Mouse (Mus musculus) embryonic facial prominence, embryonic 15.5 days (tissue): ENCODE measurements around the gene Wdr34. TPM values are rescaled to one million over a fixed set of nuclear protein-coding genes. Genes with fewer than 3 reads are reported as not detected.

Experiments
- ATAC-seq: fragments of 200-750 bp; cut with Nextera tagmentation; 2 replicates; pipeline ENCODE4 v1.8.0; 2017; ENCODE audit warnings: low read depth, moderate TSS enrichment; ENCODE audit not compliant: insufficient number of reproducible peaks, low FRiP score, low TSS enrichment
- H3K27ac ChIP-seq: fragments of 300-500 bp; sonication (generic); replicated peaks from 2 replicates; pipeline ENCODE4 v1.5.1; 2015; ENCODE audit warnings: mild to moderate bottlenecking, inconsistent platforms
- H3K27me3 ChIP-seq: fragments of 300-500 bp; sonication (generic); 2 replicates; pipeline ENCODE4 v1.6.1; 2015; ENCODE audit warnings: inconsistent platforms
- H3K36me3 ChIP-seq: fragments of 300-500 bp; sonication (generic); 2 replicates; pipeline ENCODE4 v1.6.1; 2015; ENCODE audit warnings: mild to moderate bottlenecking, inconsistent platforms
- H3K4me1 ChIP-seq: fragments of 300-500 bp; sonication (generic); 2 replicates; pipeline ENCODE4 v1.6.1; 2015; ENCODE audit warnings: inconsistent platforms
- H3K4me2 ChIP-seq: fragments of 300-500 bp; sonication (generic); replicated peaks from 2 replicates; pipeline ENCODE4 v1.6.1; 2015; ENCODE audit warnings: mild to moderate bottlenecking, inconsistent platforms
- H3K4me3 ChIP-seq: fragments of 300-500 bp; sonication (generic); replicated peaks from 2 replicates; pipeline ENCODE4 v1.5.1; 2015; ENCODE audit warnings: mild to moderate bottlenecking, inconsistent platforms
- H3K9ac ChIP-seq: fragments of 300-500 bp; sonication (generic); 2 replicates; pipeline ENCODE4 v1.6.1; 2015; ENCODE audit warnings: inconsistent platforms
- H3K9me3 ChIP-seq: fragments of 300-500 bp; sonication (generic); replicated peaks from 2 replicates; pipeline ENCODE4 v1.6.1; 2016; ENCODE audit warnings: inconsistent platforms
- WGBS: fragments of 180-500 bp; shearing (Covaris S2); methylation state at CpG from one replicate; pipeline ENCODE4 v1.1.7; 2015; 5-methylcytosine and 5-hydroxymethylcytosine counted together
- polyA plus RNA-seq: library from polyadenylated mRNA; unstranded; fragments of >200 nt; fragmentation: Nextera tagmentation; extraction: Ambion mirVana; gene quantifications from 2 replicates; pipeline ENCODE4 v1.2.1, GENCODE M21; 2015

The Wdr34 gene
- polyA plus RNA-seq, 1 experiment from 2014 or later = 46.9 TPM

GRCm38 (mm10) chr2:30078760-30079159, 30.1 kb upstream of the Wdr34 start:
- peak overlapping the region; percentile 96 for H3K4me2 ChIP-seq
- no peaks in the 10 kb centered on the region for H3K27me3 ChIP-seq
- 0 out of 2 replicates have a peak overlapping the region, but pooled peaks have one; percentile 12 for H3K9ac ChIP-seq
- ATAC-seq = no peak
- 0 out of 2 replicates have a peak overlapping the region, but pooled peaks have one; percentile 67 for H3K4me3 ChIP-seq
- 63% methylated on average over 4 of the region's 4 CpGs for WGBS
- peaks cover 15% of the 10 kb centered on the region for H3K4me1 ChIP-seq
- no peaks in the 10 kb centered on the region for H3K9me3 ChIP-seq
- peak overlapping the region; percentile 91 for H3K27ac ChIP-seq
- 0 out of 2 replicates have a peak, but pooled peaks cover under 1% of the 10 kb centered on the region for H3K36me3 ChIP-seq

GRCm38 (mm10) chr2:30078349-30078712, 29.6 kb upstream of the Wdr34 start:
- H3K36me3 ChIP-seq = 0 out of 2 replicates have a peak, but pooled peaks cover 5% of the 10 kb centered on the region
- WGBS = 11% methylated on average over 10 of the region's 10 CpGs
- H3K4me2 ChIP-seq = peak overlapping the region; percentile 96
- peak overlapping the region; percentile 67 for H3K4me3 ChIP-seq
- peak; percentile 44; the same call in 1 of the 2 replicates for ATAC-seq
- 0 out of 2 replicates have a peak overlapping the region, but pooled peaks have one; percentile 12 for H3K9ac ChIP-seq
- peak overlapping the region; percentile 91 for H3K27ac ChIP-seq
- peaks cover 15% of the 10 kb centered on the region for H3K4me1 ChIP-seq
- no peaks in the 10 kb centered on the region for H3K27me3 ChIP-seq
- no peaks in the 10 kb centered on the region for H3K9me3 ChIP-seq

- Histone ChIP-seq H3K4me2 (peak within 1 kb of the TSS; percentile 96), H3K9ac (peak within 1 kb of the TSS; percentile 40; the same call in 1 of the 2 replicates), H3K36me3 (peaks cover 8% of the 10 kb centered on the region; the same call in 1 of the 2 replicates), H3K4me1 (peaks cover 15% of the 10 kb centered on the region), H3K9me3 (no peaks in the 10 kb centered on the region), H3K27ac (peak within 1 kb of the TSS; percentile 91), H3K4me3 (peak within 1 kb of the TSS; percentile 67), H3K27me3 (no peaks in the 10 kb centered on the region)
- under 1% methylated on average over 53 of the region's 53 CpGs for WGBS
- peak; percentile 81 for ATAC-seq
Measured at GRCm38 (mm10) chr2:30077502-30078348, 29.0 kb upstream of the Wdr34 start, which contains the start of gene Pkn3. Gene Pkn3, plus strand, starts transcription at chr2:30077684.

GRCm38 (mm10) chr2:30076959-30077358, 28.3 kb upstream of the Wdr34 start:
- WGBS = 62% methylated on average over 6 of the region's 6 CpGs
- ATAC-seq = peak; percentile 9; the same call in 1 of the 2 replicates
- H3K9ac ChIP-seq = no peak overlapping the region

DNA sequence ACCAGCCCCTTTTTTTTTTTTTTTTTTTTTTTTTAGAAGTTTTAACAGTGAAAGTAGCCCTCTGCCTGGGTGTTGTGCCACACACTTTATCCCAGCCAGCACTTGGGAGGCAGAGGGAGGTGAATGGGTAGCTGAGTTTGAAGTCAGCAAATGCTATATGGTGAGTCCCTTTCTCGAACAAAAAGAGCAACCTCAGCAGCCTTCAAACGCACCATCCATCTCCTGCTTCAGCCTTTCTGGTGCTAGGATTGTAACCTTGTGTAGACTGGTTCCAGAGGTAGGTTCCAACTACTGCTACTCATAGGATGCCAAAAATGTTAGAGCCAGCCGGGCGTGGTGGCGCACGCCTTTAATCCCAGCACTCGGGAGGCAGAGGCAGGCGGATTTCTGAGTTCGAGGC, 27.8 kb upstream of the Wdr34 start:
- ATAC-seq = no peak
- no peaks in the 10 kb centered on the region for H3K27me3 ChIP-seq
- H3K27ac ChIP-seq = no peak overlapping the region
- H3K4me2 ChIP-seq = no peak overlapping the region
- 90% methylated on average over 9 of the region's 9 CpGs for WGBS
- peaks cover 16% of the 10 kb centered on the region; the same call in 1 of the 2 replicates for H3K36me3 ChIP-seq
- H3K4me1 ChIP-seq = peaks cover 15% of the 10 kb centered on the region
- H3K9ac ChIP-seq = no peak overlapping the region
- H3K9me3 ChIP-seq = no peaks in the 10 kb centered on the region
- H3K4me3 ChIP-seq = no peak overlapping the region

More at GRCm38 (mm10) chr2:30076959-30077358, 28.3 kb upstream of the Wdr34 start:
- Histone ChIP-seq H3K36me3 (peaks cover 14% of the 10 kb centered on the region; the same call in 1 of the 2 replicates), H3K4me1 (peaks cover 15% of the 10 kb centered on the region), H3K27me3 (no peaks in the 10 kb centered on the region), H3K4me2 (peak overlapping the region; percentile 96), H3K27ac (peak overlapping the region; percentile 91; the same call in 1 of the 2 replicates), H3K9me3 (no peaks in the 10 kb centered on the region), H3K4me3 (peak overlapping the region; percentile 67)

- peaks cover 17% of the 10 kb centered on the region; the same call in 1 of the 2 replicates for H3K36me3 ChIP-seq
- 74% methylated on average over 3 of the region's 3 CpGs for WGBS
- H3K9me3 ChIP-seq = no peaks in the 10 kb centered on the region
- H3K4me2 ChIP-seq = no peak overlapping the region
- H3K27me3 ChIP-seq = no peaks in the 10 kb centered on the region
- no peak overlapping the region for H3K4me3 ChIP-seq
- H3K4me1 ChIP-seq = peaks cover 15% of the 10 kb centered on the region
- no peak overlapping the region for H3K27ac ChIP-seq
- no peak for ATAC-seq
- no peak overlapping the region for H3K9ac ChIP-seq
Measured at GRCm38 (mm10) chr2:30075625-30076024, 26.9 kb upstream of the Wdr34 start.

DNA sequence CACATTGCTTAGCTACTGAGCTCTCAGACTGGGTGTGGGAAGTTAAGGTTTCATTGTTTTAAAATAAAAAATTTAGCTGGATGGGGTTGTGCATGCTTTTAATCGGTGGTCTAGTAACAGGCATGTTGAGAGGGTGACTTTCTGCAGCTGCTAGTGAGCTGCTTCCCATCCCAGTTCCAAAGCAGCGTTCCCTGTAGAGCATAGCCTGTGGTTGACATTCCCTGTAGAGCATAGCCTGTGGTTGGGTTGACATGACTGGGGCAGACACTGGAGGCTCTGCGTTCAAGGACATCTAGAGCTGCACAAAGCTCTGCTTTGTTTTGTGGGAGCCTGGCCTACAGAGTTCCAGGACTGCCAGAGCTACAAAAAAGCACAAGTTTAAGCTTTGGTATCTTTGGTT, 24.6 kb upstream of the Wdr34 start:
- 62% methylated on average over 3 of the region's 3 CpGs for WGBS
- H3K9ac ChIP-seq = no peak overlapping the region
- H3K4me3 ChIP-seq = no peak overlapping the region
- no peak overlapping the region for H3K27ac ChIP-seq
- no peaks in the 10 kb centered on the region for H3K27me3 ChIP-seq
- H3K4me1 ChIP-seq = peaks cover 10% of the 10 kb centered on the region
- H3K9me3 ChIP-seq = no peaks in the 10 kb centered on the region
- H3K36me3 ChIP-seq = peaks cover 40% of the 10 kb centered on the region
- ATAC-seq = no peak
- no peak overlapping the region for H3K4me2 ChIP-seq

DNA sequence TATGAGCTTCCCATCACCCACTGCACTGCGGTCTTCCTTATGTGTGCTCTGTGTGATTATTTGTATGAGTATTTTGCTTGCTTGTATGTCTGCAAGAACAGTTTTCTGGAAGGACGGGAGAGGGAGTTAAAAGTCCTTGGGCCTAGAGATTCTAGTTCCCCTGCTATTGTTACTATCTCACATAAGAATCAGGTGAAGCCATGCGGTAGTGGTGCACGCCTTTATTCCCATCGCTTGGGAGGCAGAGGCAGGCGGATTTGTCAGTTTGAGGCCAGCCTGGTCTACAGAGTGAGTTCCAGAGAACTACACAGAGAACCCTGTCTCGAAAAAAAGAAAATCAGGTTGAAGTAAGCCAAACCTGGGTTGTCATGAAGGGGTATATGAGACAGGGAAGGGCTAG, 24.2 kb upstream of the Wdr34 start:
- no peak overlapping the region for H3K9ac ChIP-seq

DNA sequence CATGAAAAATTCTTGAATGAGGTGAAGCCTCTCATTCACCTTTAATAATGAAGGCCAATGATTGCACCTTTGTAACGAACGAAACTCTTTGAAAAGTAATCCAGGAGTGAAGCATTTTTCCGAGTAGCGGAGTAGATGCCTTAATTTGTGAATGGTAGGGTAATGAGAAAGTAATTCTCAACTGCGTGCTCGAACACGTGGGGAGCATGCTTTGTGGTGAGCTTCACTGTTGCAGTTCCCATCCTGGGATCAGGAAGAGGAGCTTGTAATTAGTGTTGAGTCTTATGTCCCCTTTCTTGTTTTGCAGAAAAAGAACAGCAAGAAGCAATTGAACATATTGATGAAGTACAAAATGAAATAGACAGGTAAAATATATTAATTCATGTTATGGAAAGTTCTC, 19.3 kb upstream of the Wdr34 start:
- 7% methylated on average over 7 of the region's 7 CpGs for WGBS
- H3K36me3 ChIP-seq = peaks cover 39% of the 10 kb centered on the region
- ATAC-seq = no peak

More for the DNA sequence above, 24.2 kb upstream of the Wdr34 start:
- 74% methylated on average over 7 of the region's 7 CpGs for WGBS
- peaks cover 10% of the 10 kb centered on the region for H3K4me1 ChIP-seq
- H3K4me2 ChIP-seq = no peak overlapping the region
- H3K27me3 ChIP-seq = no peaks in the 10 kb centered on the region
- ATAC-seq = no peak
- H3K27ac ChIP-seq = no peak overlapping the region
- H3K9me3 ChIP-seq = no peaks in the 10 kb centered on the region
- peaks cover 44% of the 10 kb centered on the region for H3K36me3 ChIP-seq
- no peak overlapping the region for H3K4me3 ChIP-seq

DNA sequence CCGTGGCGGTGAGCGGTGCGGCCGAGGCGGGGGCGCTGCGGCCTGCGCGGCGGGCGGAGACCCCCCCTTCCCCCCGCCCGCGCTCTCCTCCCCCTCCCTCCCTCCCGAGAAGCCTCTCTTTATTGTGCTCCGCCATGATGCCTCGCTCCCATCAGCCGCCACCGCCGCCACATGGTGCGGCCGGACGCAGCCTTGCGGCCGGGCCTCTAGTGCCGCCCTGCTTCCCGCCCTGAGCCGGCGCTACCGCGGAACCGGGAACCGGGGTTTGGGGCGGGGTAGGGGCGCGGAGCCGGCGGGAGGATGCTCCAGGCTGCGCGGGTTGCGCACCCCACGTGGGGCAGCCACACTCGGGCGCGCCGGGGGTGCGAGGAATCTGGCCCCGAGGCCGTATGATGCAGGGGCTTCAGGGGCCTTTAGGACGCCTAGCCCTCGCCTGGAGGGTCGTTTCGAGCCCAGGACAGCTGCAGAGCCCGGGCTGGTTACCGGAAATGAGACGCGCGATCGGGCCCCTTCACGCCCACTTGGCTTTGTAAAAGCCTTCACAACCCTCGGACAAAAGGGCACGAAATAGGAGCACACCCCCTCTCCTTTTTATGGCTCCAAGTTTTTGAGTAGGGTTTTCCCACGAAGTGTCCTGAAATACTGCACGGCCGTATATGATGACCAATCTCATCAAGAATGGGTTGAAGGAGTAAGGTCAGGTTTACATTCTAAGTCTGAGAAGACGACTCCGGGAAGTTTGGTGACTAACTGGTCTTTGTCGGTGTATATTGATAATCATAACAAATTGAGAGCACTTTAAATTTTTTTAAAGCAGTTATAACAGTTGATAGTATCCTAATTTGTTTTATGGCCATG, 18.6 kb upstream of the Wdr34 start:
- peak overlapping the region; percentile 63 for H3K4me2 ChIP-seq
- H3K27ac ChIP-seq = peak overlapping the region; percentile 99
- no peaks in the 10 kb centered on the region for H3K27me3 ChIP-seq
- WGBS = under 1% methylated on average over 37 of the region's 69 CpGs
- peak; percentile 30; the same call in 1 of the 2 replicates for ATAC-seq
- H3K9ac ChIP-seq = peak overlapping the region; percentile 95
- peaks cover 32% of the 10 kb centered on the region for H3K36me3 ChIP-seq
- peaks cover 36% of the 10 kb centered on the region for H3K4me1 ChIP-seq
- H3K9me3 ChIP-seq = no peaks in the 10 kb centered on the region
- H3K4me3 ChIP-seq = peak overlapping the region; percentile 74

More for the DNA sequence above, 19.3 kb upstream of the Wdr34 start:
- Histone ChIP-seq H3K9me3 (no peaks in the 10 kb centered on the region), H3K27ac (no peak overlapping the region; the same call in 1 of the 2 replicates), H3K27me3 (no peaks in the 10 kb centered on the region), H3K9ac (peak overlapping the region; percentile 95), H3K4me3 (peak overlapping the region; percentile 74), H3K4me1 (peaks cover 34% of the 10 kb centered on the region), H3K4me2 (peak overlapping the region; percentile 63)
